Mouse (Mus musculus): Measurements from ENCODE around the gene Fam83e. TPM values are rescaled to one million over a fixed set of nuclear protein-coding genes. Genes with fewer than 3 reads are reported as not detected.

Gene Fam83e
- total RNA-seq (2017): 0.82 and 0.87 TPM in 2 replicates

DNA sequence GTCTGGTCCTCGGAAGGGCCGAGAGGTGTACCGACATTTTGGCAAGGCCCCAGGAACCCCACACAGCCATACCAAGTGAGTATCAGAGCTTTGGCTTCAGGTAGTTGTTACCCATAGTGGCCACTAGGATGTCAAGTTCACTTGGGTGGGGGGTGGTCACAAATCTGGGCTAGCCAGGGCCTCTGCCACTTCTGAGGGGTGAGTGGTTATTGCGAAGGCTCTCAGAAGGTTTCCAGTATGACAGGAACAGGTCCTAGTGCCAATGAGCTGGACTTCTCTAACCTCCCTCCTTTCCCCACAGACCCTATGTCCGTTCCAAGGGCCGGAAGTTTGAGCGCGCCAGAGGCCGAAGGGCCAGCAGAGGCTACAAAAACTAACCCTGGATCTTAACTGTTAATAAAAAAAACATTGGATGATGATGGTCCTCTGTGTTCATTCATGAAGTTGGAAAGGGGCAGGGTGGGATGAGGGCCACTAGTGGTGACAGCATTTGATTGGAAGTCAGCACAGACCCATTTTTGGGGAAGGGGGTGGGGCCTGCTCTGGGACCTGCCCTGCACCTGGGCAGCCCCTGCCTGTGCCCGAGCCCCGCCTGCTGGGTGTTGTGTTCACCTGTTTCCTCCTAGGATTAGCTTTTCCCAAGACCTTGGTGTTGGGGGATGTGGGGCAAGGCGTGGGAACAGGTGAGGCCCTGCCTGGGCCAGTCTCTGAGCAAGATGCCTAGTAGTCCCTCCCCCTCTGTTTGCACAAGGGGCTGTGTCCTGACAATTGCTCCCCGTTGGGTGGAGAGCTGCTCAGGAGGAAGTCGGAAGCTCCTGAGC, at the start of gene Fam83e:
Fam83e (plus strand) TSS at position 800 of the 821 bp plus-strand sequence.
- ATAC-seq (replicated peaks; ENCODE audit: low read depth, poor library complexity, severe bottlenecking): no peak

- no peak for ATAC-seq (replicated peaks; ENCODE audit: low read depth, poor library complexity, severe bottlenecking)
Measured at GRCm38 (mm10) chr7:45677627-45678295, 43.3 kb upstream of the Fam83e start.

- no peak for ATAC-seq (replicated peaks; ENCODE audit: low read depth, poor library complexity, severe bottlenecking)
Measured at GRCm38 (mm10) chr7:45678513-45678912, 42.5 kb upstream of the Fam83e start.

GRCm38 (mm10) chr7:45679966-45680621, 40.9 kb upstream of the Fam83e start:
- no peak for ATAC-seq (replicated peaks; ENCODE audit: low read depth, poor library complexity, severe bottlenecking)

GRCm38 (mm10) chr7:45681046-45681736, 39.8 kb upstream of the Fam83e start:
- ATAC-seq (replicated peaks; ENCODE audit: low read depth, poor library complexity, severe bottlenecking): peak; percentile 39

DNA sequence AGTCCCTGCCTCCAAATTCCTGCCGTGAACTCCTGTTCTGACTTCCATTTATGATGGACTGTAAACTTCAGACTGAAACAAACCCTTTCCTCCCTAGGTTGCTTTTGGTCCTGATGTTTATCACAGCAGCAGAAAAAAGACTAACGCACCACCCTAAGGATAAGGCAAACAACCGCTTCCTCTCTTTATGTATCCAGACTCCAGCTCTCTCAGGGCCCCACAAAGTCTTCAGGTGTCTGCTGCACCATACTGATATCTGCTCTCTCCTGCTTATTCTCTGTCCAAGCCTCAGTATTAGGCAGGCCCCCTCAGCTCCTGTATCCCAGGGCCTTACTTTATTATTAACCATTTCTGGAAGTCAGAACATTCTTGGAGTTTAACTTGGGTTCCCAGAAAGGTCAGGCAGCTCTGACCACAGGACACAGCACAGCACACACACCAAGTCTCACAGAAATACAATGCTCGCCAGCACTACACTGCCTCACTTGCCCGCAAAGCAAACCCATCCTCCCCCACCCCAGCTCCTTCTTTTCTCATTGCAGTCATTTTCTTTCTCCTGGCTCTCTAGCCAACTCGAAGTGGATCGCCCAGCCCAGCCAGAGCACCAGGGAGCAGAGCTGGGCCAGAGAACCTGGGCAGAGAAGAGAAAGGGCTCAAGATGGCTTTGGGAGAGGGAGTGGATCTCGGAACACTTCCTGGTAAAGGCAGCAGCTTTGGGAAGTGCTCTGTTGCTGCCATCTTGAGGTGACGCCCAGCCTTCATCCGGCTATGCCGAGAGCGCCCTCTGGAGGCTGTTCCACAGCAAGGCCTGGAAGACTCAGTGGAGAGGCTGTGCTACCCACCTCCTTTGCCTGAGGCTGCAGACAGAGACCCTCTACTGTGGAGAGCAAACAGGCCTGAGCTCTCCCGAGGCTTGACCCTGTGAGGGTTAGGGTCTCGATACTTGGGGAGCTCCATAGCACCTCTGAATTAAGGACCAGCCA, 38.6 kb upstream of the Fam83e start:
- peak; percentile 88 for ATAC-seq (replicated peaks; ENCODE audit: low read depth, poor library complexity, severe bottlenecking)

DNA sequence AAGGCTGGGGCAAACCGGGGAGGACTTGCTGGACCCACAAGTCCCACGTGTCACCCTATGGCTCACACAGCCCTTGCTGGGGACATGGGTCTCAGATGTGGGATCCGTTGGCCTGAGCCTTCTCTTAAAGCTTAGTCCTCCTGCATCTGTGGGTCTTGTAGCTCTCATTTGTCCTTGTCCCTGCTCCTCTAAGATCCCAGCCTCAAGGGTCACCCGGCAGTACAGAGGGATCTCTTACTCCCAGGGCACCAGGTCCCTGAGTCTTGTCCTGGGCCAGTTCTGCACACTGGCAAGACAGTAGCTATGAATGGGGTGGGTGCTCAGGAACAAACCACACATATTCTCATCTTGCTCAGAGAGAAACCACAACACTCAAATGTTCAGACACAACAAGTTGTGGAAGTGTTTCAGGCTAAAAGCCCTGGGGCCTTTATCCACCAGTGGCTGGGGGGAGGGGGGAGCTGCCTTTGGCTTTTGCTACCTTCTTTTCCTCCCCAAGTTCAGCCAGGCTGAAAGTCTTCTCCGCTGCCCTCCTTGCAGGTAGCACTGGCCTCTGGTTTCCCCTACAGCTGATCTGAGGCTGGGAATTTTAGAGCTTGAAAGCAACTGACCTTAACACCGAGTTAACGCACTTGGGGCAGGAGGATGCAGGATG, 37.5 kb upstream of the Fam83e start, which contains the start of gene Ntn5:
Ntn5 (plus strand) TSS at position 627 of the 655 bp plus-strand sequence.
- ATAC-seq (replicated peaks; ENCODE audit: low read depth, poor library complexity, severe bottlenecking): no peak

DNA sequence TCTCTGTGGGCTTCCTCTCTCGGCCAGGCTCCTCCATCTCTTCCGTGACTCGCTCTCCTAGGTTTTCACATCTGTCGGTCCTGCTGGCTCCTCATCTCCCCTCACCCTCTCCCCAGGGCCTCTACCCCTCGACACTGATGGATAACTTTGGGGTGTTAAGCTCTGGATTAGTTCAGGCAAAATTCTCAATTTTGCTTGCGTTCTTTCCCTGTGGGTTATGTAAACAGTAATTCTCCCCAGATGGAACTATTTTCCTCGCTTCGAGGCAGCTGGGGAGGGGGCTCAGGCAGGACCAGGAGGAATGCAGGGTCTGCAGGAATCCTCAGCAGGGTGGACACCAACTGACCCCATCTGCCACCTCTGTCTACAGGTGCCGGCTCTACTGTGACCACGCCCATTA, 35.2 kb upstream of the Fam83e start:
- ATAC-seq (replicated peaks; ENCODE audit: low read depth, poor library complexity, severe bottlenecking): no peak

DNA sequence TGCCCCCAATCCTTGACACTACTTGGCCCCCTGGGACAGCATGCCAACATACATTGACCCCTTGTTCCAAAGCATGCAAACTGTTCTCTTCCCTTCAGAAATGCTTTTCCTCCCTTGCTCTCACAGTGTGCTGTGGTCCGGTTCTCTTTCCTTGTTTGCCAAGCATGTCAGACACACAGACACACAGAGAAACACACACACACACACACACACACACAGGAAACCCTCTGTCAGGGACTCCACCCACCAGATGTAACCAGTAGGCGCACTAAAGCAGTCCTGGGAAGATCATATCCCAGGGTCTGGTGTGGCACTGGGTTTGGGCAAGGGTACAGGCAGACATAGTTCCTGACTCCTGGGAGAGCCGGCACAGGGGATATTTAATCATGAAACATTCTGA, 34.2 kb upstream of the Fam83e start:
- ATAC-seq (replicated peaks; ENCODE audit: low read depth, poor library complexity, severe bottlenecking): no peak

DNA sequence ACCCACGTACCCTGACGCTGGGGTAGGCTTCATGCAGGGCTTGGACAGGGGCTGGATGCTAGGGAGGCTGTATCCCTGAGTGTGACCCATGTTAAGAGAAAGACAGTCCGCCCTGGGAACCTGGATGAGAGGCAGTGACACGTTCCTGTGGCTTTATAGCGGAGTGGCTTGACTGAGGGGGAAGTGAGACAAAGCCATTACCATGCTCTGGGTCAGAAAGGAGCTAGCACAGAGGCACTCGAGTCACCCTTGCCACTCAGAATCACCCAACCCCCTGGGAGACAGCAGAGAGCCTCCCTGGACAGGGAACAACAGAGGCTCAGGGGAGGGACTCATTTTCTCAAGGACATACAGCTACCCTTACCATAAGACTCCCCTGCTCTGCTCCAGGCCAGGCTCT, 31.9 kb upstream of the Fam83e start:
- 0 out of 2 replicates have a peak, but pooled peaks have one; percentile 30 for ATAC-seq (replicated peaks; ENCODE audit: low read depth, poor library complexity, severe bottlenecking)

- no peak for ATAC-seq (replicated peaks; ENCODE audit: low read depth, poor library complexity, severe bottlenecking)
Measured at GRCm38 (mm10) chr7:45689800-45690199, 31.2 kb upstream of the Fam83e start.

DNA sequence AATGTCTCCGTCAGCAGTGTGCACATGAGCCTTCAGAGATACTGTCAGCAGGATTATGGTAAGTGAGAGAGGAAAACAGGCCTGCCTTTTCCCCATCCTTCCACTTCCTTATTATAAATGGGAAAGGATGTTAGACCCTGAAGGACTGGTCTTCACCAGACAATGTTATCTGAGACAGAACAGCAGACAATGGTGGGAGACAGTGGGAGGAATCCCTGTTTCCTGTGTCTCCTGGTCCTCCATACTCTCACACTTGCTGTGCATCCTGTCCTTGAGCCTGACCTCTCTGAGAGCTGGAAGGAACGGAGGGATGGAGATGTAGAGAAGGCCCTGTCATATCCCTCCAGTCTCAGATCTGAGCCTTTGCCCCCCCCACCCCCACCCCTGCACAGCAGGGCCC, 28.6 kb upstream of the Fam83e start:
- no peak for ATAC-seq (replicated peaks; ENCODE audit: low read depth, poor library complexity, severe bottlenecking)

- ATAC-seq (replicated peaks; ENCODE audit: low read depth, poor library complexity, severe bottlenecking): no peak
Measured at GRCm38 (mm10) chr7:45693921-45694591, 27.0 kb upstream of the Fam83e start, which contains the start of gene Sec1. Sec1 (minus strand) TSS chr7:45694402.

DNA sequence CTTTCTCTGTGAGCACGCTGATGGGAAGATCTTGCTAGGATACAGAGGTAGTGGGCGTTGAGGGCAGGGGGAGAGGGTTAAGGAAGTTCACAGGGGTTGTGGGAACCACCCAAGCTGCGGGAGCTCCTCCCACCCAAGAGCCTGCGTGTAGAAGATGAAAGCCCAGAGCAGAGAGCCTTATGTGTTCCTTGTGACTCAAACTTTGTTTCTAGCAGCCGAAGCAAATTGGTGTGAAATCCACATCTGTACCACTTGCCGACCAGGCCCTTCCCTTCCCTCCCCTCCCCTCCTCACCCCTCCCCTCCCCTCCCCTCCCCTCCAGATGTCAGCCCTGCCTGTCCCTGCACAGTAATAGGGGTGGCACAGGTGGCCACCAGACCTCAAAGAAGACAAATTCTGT, 25.9 kb upstream of the Fam83e start:
- no peak for ATAC-seq (replicated peaks; ENCODE audit: low read depth, poor library complexity, severe bottlenecking)

DNA sequence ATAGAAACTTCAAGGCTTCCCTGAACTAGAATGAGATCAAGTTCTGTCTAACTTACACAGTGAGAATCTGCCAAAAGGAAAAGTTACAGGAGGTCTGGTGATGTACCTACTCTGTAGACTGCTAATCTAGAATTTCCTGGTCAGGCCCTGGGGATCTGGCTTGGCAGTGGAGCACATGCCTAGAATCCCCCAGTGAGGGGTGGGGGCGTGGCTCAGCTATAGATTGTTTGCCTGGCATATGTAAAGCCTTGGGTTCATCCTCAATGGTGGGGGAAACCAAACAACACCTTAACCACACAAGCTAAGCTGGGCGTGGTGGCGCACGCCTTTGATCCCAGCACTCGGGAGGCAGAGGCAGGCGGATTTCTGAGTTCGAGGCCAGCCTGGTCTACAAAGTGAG, 23.1 kb upstream of the Fam83e start:
- ATAC-seq (replicated peaks; ENCODE audit: low read depth, poor library complexity, severe bottlenecking): no peak

- no peak for ATAC-seq (replicated peaks; ENCODE audit: low read depth, poor library complexity, severe bottlenecking)
Measured at GRCm38 (mm10) chr7:45699523-45700141, 21.4 kb upstream of the Fam83e start, which contains the start of gene Car11. Car11 (plus strand) TSS chr7:45699843.

- ATAC-seq (replicated peaks; ENCODE audit: low read depth, poor library complexity, severe bottlenecking): 0 out of 2 replicates have a peak, but pooled peaks have one; percentile 19
Measured at GRCm38 (mm10) chr7:45700301-45701015, 20.6 kb upstream of the Fam83e start.

Measured in common myeloid progenitor, adult 5-6 weeks (primary cell).